In the genomic region with DNA sequence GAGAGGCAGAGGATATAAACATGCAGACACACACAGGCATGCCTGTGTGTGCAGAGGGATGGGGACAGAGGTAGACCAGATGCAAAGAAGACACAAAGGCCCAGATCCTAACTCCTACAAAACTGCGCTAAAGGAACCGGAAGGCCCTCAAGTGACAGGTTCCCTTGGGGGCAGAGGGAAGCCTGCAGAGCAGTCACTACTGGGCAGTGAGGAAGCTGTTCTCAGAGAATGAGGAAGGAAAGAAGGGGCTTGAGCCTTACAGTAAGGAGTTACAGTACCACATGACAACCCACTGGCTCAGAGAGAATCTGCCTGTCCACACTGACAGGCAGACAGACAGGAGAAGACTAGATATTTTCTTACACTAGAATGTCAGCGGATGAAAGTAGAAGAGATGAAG, we compare ENCODE assay signal across 17 mouse cellular contexts.
DNase-seq lines count a peak whose midpoint lies in the region; ATAC-seq lines count a peak whose summit lies in the region.
"Had no signal": no experiment of that assay in that cellular context is flagged by ENCODE, and none has a peak within 500 bp of the region (broad histone marks: within the 10 kb centered on the region; RNA-seq: fewer than 3 reads in every experiment).

No protein-coding gene starts in this region.

- peak; percentile 95 for DNase-seq in heart, adult 11 months
- no peak for DNase-seq in heart, postnatal 14 days
- DNase-seq in lung, postnatal 36 days = peak; percentile 34
- DNase-seq in lung, adult 18-20 months = no peak
- no peak for DNase-seq in midbrain, embryonic 14.5 days
- DNase-seq in kidney, adult 8-10 months = no peak
- DNase-seq: cerebellum, adult 9-10 months; gastrocnemius, postnatal 14 days; kidney, postnatal 4 days; liver, embryonic 13.5 days; thymus, postnatal 4 days had no signal

- H3K27me3 ChIP-seq in midbrain, embryonic 14.5 days (ENCODE audit: control insufficient read depth, insufficient read depth, low read length) = no peaks in the 10 kb centered on the region
- H3K27me3 ChIP-seq: forebrain, embryonic 12.5 days; limb, embryonic 12.5 days; liver, embryonic 13.5 days; midbrain, embryonic 13.5 days had no signal

- no peaks in the 10 kb centered on the region for H3K4me1 ChIP-seq in midbrain, embryonic 14.5 days (ENCODE audit: control insufficient read depth, insufficient read depth, low read length)

- H3K36me3 ChIP-seq in midbrain, embryonic 14.5 days (ENCODE audit: control insufficient read depth, insufficient read depth, low read length) = no peaks in the 10 kb centered on the region
- H3K36me3 ChIP-seq: forebrain, embryonic 12.5 days; limb, embryonic 12.5 days; liver, embryonic 13.5 days; midbrain, embryonic 13.5 days had no signal

- intact Hi-C loops in heart, postnatal 14 days (cut with DNase I) = no loop called here

- no peak overlapping the region for H3K9ac ChIP-seq in midbrain, embryonic 14.5 days (replicated peaks; ENCODE audit: low read length)
- H3K9ac ChIP-seq: forebrain, embryonic 12.5 days; hindbrain, embryonic 14.5 days; limb, embryonic 12.5 days; liver, embryonic 13.5 days; midbrain, embryonic 13.5 days had no signal

- H3K4me3 ChIP-seq in midbrain, embryonic 14.5 days (replicated peaks; ENCODE audit: low read depth, low read length) = no peak overlapping the region
- H3K4me3 ChIP-seq: forebrain, embryonic 12.5 days; limb, embryonic 12.5 days; liver, embryonic 13.5 days; midbrain, embryonic 13.5 days had no signal

- no peak overlapping the region for H3K4me2 ChIP-seq in midbrain, embryonic 14.5 days (ENCODE audit: low read length)
- H3K4me2 ChIP-seq: forebrain, embryonic 12.5 days; hindbrain, embryonic 14.5 days; limb, embryonic 12.5 days; liver, embryonic 13.5 days; midbrain, embryonic 13.5 days had no signal

- peak; percentile 95 for ATAC-seq in granulocyte monocyte progenitor cell, adult 5-6 weeks (replicated peaks; ENCODE audit: poor library complexity, severe bottlenecking)
- ATAC-seq in neutrophil, adult 5-6 weeks (ENCODE audit: extremely low read depth, insufficient number of reproducible peaks, low FRiP score, poor library complexity, severe bottlenecking) = peak; percentile 77
- ATAC-seq in midbrain, embryonic 14.5 days (ENCODE audit: low FRiP score, low TSS enrichment) = no peak
- ATAC-seq: midbrain, embryonic 13.5 days had no signal

- H3K9me3 ChIP-seq in midbrain, embryonic 14.5 days (ENCODE audit: control insufficient read depth, low read length) = no peaks in the 10 kb centered on the region
- H3K9me3 ChIP-seq: forebrain, embryonic 12.5 days; limb, embryonic 12.5 days; liver, embryonic 13.5 days; midbrain, embryonic 13.5 days had no signal

- H3K27ac ChIP-seq in midbrain, embryonic 14.5 days (replicated peaks; ENCODE audit: low read depth, low read length) = no peak overlapping the region
- H3K27ac ChIP-seq: forebrain, embryonic 12.5 days; hindbrain, embryonic 14.5 days; limb, embryonic 12.5 days; liver, embryonic 13.5 days; midbrain, embryonic 13.5 days had no signal

- 95% methylated on average over 3 of the region's 3 CpGs for WGBS in midbrain, embryonic 14.5 days

Comparison
In these comparisons a context has a peak if more than half of its experiments do, and no peak if none do; other contexts are left out.
1. DNase-seq: peak in heart, adult 11 months (single experiment) and lung, postnatal 36 days (single experiment); none in heart, postnatal 14 days (0 of 2), lung, adult 18-20 months (0 of 2), midbrain, embryonic 14.5 days (single experiment) and kidney, adult 8-10 months (0 of 2).